Mouse (Mus musculus) G1E-ER4 (cell line): Measurements from ENCODE around the gene Nrarp. TPM values are rescaled to one million over a fixed set of nuclear protein-coding genes. Genes with fewer than 3 reads are reported as not detected.

Experiments used
- GATA1 ChIP-seq: IDR thresholded peaks from one replicate; pipeline ENCODE4 v1.8.0; 2012; ENCODE audit warnings: low read length, inconsistent platforms
- polyA plus RNA-seq: library from polyadenylated mRNA; stranded (reverse); fragments of >175 nt; gene quantifications from 2 replicates; pipeline ENCODE4 v1.2.3, GENCODE M21; 2012

The Nrarp gene
- polyA plus RNA-seq: not detected in 2 replicates

DNA sequence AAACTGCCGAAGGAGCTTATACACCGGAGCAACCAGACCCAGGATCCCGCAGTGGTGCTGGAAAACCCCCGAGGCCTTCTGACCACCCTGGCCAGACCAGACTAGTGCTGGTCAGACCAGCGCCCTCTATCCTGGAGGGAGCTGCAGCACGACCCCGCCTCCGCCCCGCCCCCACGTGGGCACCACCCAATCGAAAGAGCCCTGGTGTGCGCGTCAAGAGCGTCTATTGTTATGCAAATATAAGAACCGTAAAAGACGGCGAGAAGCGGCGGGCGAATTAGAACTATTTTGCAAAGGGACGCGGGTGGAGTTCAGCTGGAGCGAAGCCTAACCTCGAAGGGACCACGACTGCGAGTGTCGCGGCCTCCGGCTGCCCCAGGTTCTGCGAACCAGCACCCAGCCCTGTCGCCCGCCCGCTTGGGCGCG is at the start of gene Nrarp:
Gene Nrarp, plus strand, starts transcription at position 281 of the 426 bp plus-strand sequence.
- TF ChIP-seq GATA1: no peak

DNA sequence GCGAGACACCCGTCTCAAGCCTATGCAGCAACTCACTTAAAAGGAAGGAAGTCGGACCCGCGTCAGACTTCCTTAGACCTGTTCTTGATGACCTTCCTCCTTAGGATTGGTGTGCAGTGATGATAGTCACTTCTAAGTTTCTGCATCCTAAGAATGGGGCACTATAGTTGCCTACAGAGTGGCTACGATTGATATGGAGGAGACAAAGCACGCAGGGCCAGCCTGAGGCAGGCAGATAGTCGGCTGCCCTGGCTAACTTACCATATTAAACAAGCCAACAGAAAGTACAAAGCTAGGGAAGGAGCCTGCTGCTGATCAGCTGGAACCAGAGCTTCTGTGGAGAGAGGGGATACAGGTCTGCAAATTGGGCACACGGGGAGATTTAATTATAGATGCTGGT is 49.0 kb upstream of the Nrarp start:
- no peak for TF ChIP-seq GATA1

DNA sequence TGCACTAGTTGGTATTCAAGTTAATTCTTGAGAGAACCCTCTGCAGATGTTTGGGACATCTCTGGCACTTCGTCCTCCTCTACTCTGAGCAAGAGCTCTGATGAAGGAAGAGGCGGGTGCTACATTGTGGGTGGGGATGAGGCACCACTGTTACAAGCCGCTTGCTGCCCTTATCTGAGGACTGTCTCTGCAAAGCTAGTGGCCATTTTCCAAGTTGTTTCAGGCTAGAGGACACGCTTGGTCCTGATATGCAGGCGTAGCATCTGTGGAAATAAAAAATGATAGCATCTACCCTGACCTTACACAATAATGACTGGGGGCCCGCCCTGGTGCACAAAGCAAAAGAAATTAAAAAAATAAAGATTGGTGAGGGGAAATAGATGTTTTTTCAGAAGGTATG is 42.7 kb upstream of the Nrarp start:
- peak; percentile 8 for TF ChIP-seq GATA1

DNA sequence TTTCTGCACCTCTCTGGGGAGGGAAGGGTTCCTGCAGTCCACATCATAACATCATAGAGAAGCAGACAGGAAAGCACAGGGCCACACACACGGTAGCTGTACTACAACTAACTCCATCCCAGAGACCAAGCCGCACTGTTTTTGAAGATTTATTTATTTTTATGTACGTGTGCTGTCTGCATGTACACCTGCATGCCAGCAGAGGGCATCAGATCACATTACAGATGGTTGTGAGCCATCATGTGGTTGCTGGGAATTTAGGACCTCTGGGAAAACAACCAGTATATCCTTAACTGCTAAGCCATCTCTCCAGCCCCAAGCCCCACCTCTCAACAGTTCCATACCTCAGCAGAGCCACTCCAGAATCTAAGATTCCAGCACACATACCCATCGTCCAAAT is 39.4 kb upstream of the Nrarp start:
- no peak for TF ChIP-seq GATA1

DNA sequence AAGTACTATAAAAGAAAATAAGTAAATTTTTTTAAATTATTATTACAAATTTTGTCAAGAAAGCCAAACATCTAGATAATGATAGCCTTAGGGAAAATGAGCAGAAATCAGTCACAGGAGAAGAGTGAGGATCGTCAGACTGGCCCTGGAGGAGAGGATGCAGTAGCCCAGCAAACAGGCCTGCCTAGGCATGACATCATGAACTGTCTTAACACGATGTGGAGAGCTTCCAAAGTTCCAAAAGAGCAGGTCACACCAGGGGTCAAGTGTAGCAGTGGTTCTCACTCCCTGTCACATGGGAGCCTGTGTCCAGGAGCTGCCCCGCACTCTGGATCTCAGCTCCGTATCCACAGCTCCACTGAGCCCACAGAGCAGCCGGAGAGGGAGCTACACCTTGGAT is 38.6 kb upstream of the Nrarp start:
- TF ChIP-seq GATA1: no peak

DNA sequence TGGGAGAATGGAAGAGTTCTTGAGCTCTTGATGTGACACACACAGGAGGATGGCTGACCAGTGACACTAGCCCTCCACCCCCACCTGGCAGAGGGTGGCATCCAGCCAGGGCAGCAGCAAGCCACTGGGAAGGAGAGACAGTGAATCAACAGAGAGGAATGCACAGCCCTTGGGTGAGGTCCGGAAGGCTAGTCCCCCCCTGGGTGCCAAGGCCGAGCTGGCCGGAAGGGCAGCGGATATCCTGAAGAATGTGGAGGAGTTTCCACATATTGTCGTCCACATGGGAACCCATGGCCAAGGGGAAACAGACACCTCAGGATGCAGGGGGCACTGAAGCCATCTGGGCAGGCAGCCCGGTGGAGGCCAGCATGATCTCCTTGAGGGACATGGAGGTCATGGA is 35.2 kb upstream of the Nrarp start:
- TF ChIP-seq GATA1: no peak

DNA sequence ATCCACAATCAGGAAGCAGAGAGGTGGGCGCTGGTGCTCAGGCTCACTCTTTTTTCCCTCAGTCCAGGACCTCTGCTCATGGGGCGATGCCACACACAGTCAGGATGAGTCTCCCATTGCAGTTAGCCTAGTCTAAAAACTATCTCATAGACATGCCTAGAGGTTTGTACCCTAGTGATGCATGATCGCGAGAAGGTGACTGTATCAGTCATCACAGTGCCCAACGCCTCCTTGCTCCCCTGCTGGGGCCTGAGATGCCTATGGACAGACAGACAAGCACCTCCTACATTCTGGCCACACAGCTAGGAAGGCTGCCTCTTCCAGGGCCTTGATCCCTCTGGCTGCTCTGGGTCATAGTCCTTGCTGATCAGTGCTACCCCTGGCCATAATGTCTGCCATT is 33.2 kb upstream of the Nrarp start:
- no peak for TF ChIP-seq GATA1

DNA sequence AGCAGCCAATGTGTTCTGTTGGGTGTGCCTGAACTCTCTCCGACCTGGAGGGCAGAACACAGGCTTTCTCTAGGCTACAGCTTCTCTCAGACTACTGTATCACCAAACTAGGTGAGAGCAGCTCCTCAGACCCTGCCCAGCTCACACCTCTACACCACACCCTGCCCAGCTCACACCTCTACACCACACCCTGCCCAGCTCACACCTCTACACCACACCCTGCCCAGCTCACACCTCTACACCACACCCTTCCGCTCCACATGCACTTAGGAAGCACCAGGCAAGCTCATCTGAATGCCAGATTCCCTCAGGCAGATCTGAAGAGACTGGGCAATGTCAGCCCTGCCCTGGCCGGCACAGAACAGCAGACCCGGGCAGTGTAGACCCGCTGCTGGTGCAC is 32.7 kb upstream of the Nrarp start:
- no peak for TF ChIP-seq GATA1

DNA sequence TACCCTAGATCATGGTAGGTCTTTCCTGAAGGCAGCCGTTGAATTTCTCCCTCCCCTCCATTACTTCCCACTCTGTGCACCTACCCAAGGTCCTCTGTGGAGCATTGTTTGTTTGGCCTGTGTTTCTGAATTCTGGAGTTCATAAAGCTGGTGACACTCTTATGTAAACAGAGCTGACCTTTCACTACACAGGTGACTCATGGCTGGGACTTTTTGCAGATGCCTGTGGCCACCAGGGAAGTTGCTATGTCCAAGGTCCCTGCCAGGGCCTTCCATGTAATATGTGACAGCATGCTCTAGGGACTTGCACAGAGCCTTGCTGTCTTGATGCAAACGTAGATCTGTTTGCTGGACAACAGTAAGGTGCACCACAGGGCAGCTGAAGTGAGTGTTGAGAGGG is 30.9 kb upstream of the Nrarp start:
- no peak for TF ChIP-seq GATA1

DNA sequence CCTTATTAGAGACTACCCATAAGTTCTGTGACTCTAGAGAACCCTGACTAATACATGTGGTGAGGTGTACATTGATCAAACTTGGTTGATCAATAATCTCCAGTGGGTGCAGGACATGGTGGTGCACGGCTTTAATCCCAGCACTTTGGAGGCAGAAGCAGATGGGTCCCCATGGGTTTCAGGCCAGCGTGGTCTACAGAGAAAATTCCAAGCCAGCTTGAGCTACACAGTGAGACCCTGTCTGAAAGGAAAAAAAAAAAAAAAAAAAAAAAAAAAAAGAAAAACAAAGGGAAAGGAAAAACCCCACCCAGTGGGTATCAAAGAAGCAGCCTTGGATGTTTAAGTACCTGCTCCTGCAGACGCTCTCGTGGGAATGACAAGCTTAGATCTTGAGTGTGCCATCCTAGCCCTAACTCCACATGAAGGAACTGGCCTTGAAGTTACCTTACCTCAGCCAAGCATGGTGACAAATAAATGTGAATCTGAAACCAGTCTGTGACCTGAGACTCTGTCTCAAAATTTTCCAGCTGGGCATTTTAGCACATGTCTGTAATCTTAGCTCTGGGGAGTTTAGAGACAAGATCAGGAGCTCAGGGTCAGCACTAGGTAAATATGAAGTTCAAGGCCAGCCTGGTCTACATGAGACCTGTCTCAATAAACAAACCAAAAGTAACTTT is 29.1 kb upstream of the Nrarp start:
- no peak for TF ChIP-seq GATA1

DNA sequence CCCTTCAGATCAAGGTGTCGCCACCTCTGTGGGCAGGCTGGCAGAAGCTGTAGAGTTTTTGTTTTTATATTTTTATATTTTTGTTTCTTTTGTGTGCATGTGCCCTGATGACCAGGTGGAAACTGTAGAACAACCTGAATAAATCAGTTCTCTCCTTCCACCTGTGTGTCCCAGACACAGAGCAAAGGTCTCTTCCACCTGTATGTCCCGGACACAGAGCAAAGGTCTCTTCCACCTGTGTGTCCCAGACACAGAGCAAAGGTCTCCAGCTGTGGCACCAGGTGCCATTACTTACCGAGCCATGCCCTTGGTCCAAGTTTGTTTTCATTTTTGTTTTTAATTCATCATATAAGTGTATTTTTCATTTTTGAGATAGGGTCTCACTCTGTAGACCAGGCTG is 24.4 kb upstream of the Nrarp start:
- no peak for TF ChIP-seq GATA1

DNA sequence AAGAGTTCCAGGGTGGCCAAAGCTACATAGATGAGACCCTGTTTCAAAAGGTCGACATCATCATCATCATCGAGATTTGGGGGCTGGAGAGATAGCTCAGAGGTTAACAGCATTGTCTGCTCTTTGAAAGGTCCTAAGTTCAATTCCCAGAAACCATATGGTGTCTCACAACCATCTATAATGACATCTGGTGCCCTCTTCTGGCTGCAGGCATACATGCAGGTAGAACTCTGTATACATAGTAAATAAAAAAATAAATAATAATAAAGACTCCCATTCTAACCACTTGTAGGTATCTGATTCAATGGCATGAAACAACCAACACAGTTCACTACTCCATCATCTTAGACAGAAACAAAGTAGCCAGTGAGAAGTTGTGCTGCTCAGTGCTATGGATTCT is 23.6 kb upstream of the Nrarp start:
- no peak for TF ChIP-seq GATA1

DNA sequence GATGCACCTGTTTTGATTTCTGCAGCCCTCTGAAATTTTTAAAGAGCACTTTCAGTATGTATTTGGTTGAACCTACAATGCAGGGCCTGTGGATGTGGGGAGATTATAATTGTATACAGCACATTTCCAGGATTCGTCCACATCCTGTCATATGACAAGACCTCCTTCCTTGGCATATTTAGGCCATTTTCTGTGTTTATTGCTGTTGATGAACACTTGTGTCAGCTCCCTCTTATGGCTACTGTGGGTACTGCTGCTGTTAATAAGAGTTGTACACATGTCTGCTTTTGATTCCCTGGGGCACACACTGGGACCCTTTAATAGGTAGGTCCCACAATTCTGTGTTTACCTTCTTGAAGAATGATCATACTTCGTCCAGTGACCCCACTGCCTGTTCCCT is 22.9 kb upstream of the Nrarp start:
- no peak for TF ChIP-seq GATA1

DNA sequence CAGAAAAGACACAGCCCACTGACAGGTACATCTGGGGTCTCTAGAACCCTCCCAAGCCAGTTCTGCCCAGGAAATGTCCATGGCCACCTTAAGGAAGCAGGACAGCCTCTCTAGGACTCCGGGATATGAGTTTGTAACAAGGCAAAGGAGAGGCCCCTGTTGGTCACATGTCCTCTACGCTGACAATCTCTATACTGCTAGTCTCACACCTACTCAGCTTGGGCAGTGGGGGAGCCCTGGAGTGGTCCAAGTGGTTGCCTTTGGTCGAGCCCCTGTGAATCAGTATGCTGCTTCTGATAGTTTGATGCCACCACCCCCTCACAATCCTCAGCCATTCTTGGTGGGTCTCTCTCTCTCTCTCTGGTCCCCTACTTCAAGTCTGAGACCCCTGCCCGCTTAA is 13.1 kb upstream of the Nrarp start:
- TF ChIP-seq GATA1: no peak

DNA sequence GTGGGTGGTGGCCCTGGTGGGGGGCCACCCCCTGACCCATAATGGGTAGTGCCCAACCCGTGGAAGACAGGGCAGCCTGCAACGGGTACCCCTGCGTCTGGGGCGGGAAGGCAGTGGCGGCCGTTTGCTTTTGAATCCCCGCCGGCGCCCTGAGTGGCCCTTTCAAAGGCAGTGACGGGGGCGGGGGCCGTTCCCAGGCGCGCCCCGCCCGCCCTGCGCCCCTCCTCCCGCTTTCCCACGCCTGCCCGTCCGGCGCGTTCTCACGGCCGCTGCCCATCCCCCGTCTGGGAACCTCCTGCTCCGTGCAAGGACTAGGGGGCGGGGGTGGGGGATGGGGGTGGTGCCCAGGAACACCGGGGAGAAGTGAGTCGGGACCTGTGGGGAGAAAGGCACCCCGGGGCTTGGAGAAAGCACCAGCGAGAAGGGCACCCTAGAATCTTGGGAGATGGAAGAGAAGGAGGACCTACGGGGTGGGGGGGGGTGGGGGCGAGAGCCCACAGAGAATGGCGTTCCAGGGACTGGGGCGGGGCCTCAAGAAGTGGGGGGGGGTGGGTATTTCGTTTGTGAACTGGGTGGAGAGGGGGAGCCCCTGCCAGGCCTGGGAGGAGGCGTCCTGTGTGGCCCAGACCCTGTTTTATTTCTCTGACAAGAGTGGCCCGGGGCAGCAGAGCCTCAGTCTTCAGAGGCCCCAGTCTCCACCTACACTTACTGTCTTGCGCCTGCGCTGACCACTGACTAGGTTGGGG is 12.5 kb upstream of the Nrarp start:
- TF ChIP-seq GATA1: no peak

DNA sequence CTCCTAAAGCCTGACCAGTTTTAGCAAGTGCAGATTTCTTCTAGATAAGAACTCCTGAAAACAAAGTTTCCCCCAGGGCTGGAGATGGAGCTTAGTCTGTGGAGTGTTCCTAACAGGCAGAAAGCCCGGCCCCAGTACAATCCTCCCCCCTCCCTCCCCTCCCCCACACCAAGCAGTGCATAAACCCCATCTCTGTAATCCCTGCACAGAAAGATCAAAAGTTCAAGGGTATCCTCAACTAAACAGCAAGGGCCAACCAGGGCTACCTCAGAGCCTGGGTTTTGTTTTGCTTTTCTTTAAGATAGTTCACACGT is 11.9 kb upstream of the Nrarp start:
- TF ChIP-seq GATA1: no peak

DNA sequence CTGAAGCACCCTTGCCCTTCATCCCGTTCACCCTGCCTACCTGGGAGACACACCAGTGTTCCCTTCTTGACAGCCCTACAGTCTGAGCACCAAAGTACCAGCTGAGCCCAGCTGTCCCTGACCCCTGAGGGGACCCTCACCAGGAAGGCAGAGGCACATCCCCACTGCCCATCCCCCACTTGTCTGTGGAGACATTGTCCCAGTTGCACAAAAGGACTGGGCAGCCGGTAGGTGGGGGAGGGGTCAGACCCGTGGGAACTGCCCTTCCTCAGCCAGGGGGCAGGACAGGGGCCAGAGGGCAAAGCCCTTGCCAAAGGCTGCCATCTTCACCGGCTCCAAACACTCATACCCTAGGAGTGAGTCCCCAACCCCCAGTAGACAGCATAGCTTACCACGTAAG is 10.8 kb upstream of the Nrarp start:
- no peak for TF ChIP-seq GATA1
